Mouse (Mus musculus): ENCODE results near the gene Eif5a. TPM values are rescaled to one million over a fixed set of nuclear protein-coding genes. Genes with fewer than 3 reads are reported as not detected.

Eif5a gene
- total and polyA plus RNA-seq, 3 experiments: 1,419 to 3,314 (median 2,729) TPM

DNA sequence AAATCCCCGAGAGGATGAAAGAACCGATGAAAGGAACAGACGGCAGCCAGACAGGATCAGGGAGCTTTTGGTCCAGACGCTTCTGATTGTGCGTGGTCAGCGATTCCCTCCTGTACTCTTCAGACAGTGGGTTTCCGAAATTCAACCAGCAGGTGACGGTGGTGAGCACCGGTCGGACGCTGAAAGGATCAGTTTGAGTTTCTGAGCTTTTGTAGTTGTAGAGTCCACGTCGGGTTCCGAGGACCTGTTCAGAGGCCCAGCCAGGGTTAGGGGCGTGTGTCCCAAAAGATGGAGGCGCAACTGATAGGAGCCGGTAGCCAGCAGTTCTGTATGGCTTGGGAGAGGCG lies 41.3 kb downstream of the Eif5a start (continued):
- peak; percentile 73 for TF ChIP-seq MYC (IDR thresholded peaks at IDR 0.05; ENCODE audit: low read depth, low read length)
- TF ChIP-seq TCF12 (IDR thresholded peaks at IDR 0.05; ENCODE audit: low read depth, low read length): no peak
- TF ChIP-seq BHLHE40 (IDR thresholded peaks at IDR 0.05; ENCODE audit: low read depth, low read length): no peak
- no peak; the same call in 1 of the 2 replicates for TF ChIP-seq JUND (conservative IDR thresholded peaks at IDR 0.05; ENCODE audit: low read depth, low read length)
- peak; percentile 41; the same call in 1 of the 2 replicates for TF ChIP-seq CHD2 (IDR thresholded peaks at IDR 0.05; ENCODE audit: low read length)
- TF ChIP-seq PAX5 (IDR thresholded peaks at IDR 0.05; ENCODE audit: low read length): no peak
- TF ChIP-seq MEF2A (IDR thresholded peaks at IDR 0.05; ENCODE audit: borderline replicate concordance, low read depth, low read length): peak; percentile 13; the same call in 1 of the 2 replicates
- TF ChIP-seq POLR2A (IDR thresholded peaks at IDR 0.05; ENCODE audit: low read depth, low read length): no peak
- TF ChIP-seq ELF1 (IDR thresholded peaks at IDR 0.05; ENCODE audit: low read depth, low read length): no peak
- no peak for TF ChIP-seq ZKSCAN1 (IDR thresholded peaks at IDR 0.05; ENCODE audit: borderline replicate concordance, low read depth, low read length)

DNA sequence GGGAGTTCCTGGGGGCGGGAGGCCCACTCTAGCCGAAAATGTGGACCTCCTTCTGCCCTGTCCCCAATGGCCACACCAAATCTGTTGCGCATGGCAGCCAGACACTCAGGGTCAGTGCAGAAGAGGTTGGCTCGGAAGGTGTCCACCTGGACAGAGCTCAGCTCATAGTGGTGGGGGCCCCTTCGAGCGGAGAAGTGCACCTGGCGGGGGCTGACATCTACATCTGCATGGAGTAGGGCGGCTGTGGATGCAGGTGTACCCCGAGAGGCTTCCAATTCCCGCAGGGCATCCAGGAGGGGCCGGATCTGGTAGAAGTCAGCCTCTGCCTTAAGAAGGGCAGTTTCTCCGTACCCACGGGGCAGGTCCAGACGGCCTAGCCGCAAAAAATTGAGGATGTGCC lies 42.0 kb downstream of the Eif5a start:
- H3K9ac ChIP-seq (ENCODE audit: insufficient read depth, low read depth): no peak overlapping the region; the same call in 1 of the 2 replicates
- H3K4me3 ChIP-seq (replicated peaks in 1 of 3; ENCODE audit: low read depth in 2 of 3, low read length in 2 of 3, poor library complexity in 1 of 3): peak overlapping the region in 1 of 3 experiments; percentile 74
- in situ Hi-C loops (cut with MboI; ENCODE audit: low pct_ligation_motif_present, low pct_unique_long_range_greater_than_20kb, low sequenced_read_pairs): loop anchor here (5.0 kb wide), 3 partner anchors 38 to 197 kb away; partner anchors contain the start of genes Fgf11 and Senp3
- H3K36me3 ChIP-seq (replicated peaks in 1 of 2; ENCODE audit: control insufficient read depth in 1 of 2, insufficient read depth in 1 of 2, low read length in 1 of 2): peaks cover 10 to 47% of the 10 kb centered on the region in 2 experiments
- H3K79me2 ChIP-seq (replicated peaks; ENCODE audit: control insufficient read depth, extremely low read depth, insufficient read depth, poor library complexity, severe bottlenecking): no peaks in the 10 kb centered on the region
- H3K27ac ChIP-seq (ENCODE audit: insufficient read depth, low read depth): no peak overlapping the region
- peak overlapping the region; percentile 41 for H3K4me2 ChIP-seq (ENCODE audit: insufficient read depth, low read depth, poor library complexity, severe bottlenecking)
- no peaks in the 10 kb centered on the region for H3K27me3 ChIP-seq (replicated peaks)
- DNase-seq (ENCODE audit: extremely low read depth): no peak
- TF ChIP-seq GABPA (IDR thresholded peaks at IDR 0.05; ENCODE audit: insufficient replicate concordance, low read depth, low read length) (no peak), CHD2 (IDR thresholded peaks at IDR 0.05; ENCODE audit: low read length) (no peak), ZC3H11A (IDR thresholded peaks at IDR 0.05; ENCODE audit: low read depth, low read length) (no peak), MAFK (IDR thresholded peaks at IDR 0.05; ENCODE audit: insufficient replicate concordance, low read length) (no peak), TCF12 (IDR thresholded peaks at IDR 0.05; ENCODE audit: low read depth, low read length) (no peak), ZKSCAN1 (IDR thresholded peaks at IDR 0.05; ENCODE audit: borderline replicate concordance, low read depth, low read length) (no peak), NELFE (IDR thresholded peaks at IDR 0.05; ENCODE audit: low read depth, low read length) (no peak), USF2 (conservative IDR thresholded peaks at IDR 0.05; ENCODE audit: low read depth, low read length) (no peak), NRF1 (IDR thresholded peaks at IDR 0.05; ENCODE audit: low read depth, low read length) (no peak), RAD21 (IDR thresholded peaks at IDR 0.05; ENCODE audit: low read depth, low read length) (no peak), MYC (IDR thresholded peaks at IDR 0.05; ENCODE audit: low read depth, low read length) (no peak), KAT2A (IDR thresholded peaks at IDR 0.05; ENCODE audit: insufficient replicate concordance, low read length) (no peak)
- H3K4me1 ChIP-seq (ENCODE audit: control insufficient read depth in 1 of 2, insufficient read depth in 2 of 2): peaks cover 21 to 66% of the 10 kb centered on the region in 2 experiments
- dilution Hi-C loops (cut with MboI; ENCODE audit: extremely low pct_ligation_motif_present, extremely low pct_unique_long_range_greater_than_20kb, low sequenced_read_pairs): no loop called here
- H3K9me3 ChIP-seq (replicated peaks; ENCODE audit: low read length): peaks cover 10% of the 10 kb centered on the region

DNA sequence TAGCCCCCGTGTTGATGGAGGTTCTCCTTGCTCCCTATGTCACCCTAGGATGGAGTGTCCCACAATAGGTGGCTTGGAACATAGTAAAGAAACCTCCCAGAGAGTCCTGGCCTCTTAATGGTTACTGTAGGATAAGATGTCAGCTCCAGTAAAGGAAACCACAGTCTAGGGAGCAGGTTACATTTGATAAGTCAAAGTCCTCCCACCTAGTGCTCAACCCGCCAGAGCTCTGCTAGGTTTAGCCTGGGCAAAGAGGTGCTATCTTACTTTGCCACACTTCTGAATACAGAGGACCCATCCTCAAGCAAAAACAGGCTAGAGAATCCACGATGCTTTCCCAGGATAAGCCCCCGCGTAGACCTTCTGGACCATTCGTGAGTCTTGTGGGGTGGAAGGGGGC lies 42.8 kb downstream of the Eif5a start:
- H3K4me1 ChIP-seq (ENCODE audit: control insufficient read depth in 1 of 2, insufficient read depth in 2 of 2): peaks cover 21 to 66% of the 10 kb centered on the region in 2 experiments
- DNase-seq (ENCODE audit: extremely low read depth): no peak
- H3K36me3 ChIP-seq (replicated peaks in 1 of 2; ENCODE audit: control insufficient read depth in 1 of 2, insufficient read depth in 1 of 2, low read length in 1 of 2): peaks cover 4 to 39% of the 10 kb centered on the region in 2 experiments

More for the DNA sequence above, 42.8 kb downstream of the Eif5a start:
- Histone ChIP-seq H3K27ac (ENCODE audit: insufficient read depth, low read depth) (no peak overlapping the region), H3K9ac (ENCODE audit: insufficient read depth, low read depth) (no peak overlapping the region), H3K4me3 (replicated peaks in 1 of 3; ENCODE audit: low read depth in 2 of 3, low read length in 2 of 3, poor library complexity in 1 of 3) (no peak overlapping the region), H3K27me3 (replicated peaks) (no peaks in the 10 kb centered on the region), H3K4me2 (ENCODE audit: insufficient read depth, low read depth, poor library complexity, severe bottlenecking) (no peak overlapping the region), H3K9me3 (replicated peaks; ENCODE audit: low read length) (peaks cover 8% of the 10 kb centered on the region), H3K79me2 (replicated peaks; ENCODE audit: control insufficient read depth, extremely low read depth, insufficient read depth, poor library complexity, severe bottlenecking) (no peaks in the 10 kb centered on the region)
- in situ Hi-C loops (cut with MboI; ENCODE audit: low pct_ligation_motif_present, low pct_unique_long_range_greater_than_20kb, low sequenced_read_pairs) (loop anchor here (5.0 kb wide), 2 partner anchors 77 to 197 kb away; partner anchors contain the start of genes Fgf11 and Senp3), dilution Hi-C loops (cut with MboI; ENCODE audit: extremely low pct_ligation_motif_present, extremely low pct_unique_long_range_greater_than_20kb, low sequenced_read_pairs) (no loop called here)
- TF ChIP-seq EP300 (IDR thresholded peaks at IDR 0.05; ENCODE audit: low read length) (no peak), UBTF (IDR thresholded peaks at IDR 0.05; ENCODE audit: low read depth, low read length) (no peak), USF2 (conservative IDR thresholded peaks at IDR 0.05; ENCODE audit: low read depth, low read length) (no peak), ZC3H11A (IDR thresholded peaks at IDR 0.05; ENCODE audit: low read depth, low read length) (no peak), CTCF (conservative IDR thresholded peaks at IDR 0.05 in 1 of 2, IDR thresholded peaks at IDR 0.05 in 1 of 2; ENCODE audit: low read depth in 2 of 2, low read length in 2 of 2) (no peak), ETS1 (conservative IDR thresholded peaks at IDR 0.05; ENCODE audit: low read depth, low read length) (no peak), ZKSCAN1 (IDR thresholded peaks at IDR 0.05; ENCODE audit: borderline replicate concordance, low read depth, low read length) (no peak), TBP (conservative IDR thresholded peaks at IDR 0.05; ENCODE audit: low read depth, low read length) (no peak), SIN3A (IDR thresholded peaks at IDR 0.05; ENCODE audit: low read length) (no peak), KAT2A (IDR thresholded peaks at IDR 0.05; ENCODE audit: insufficient replicate concordance, low read length) (no peak), MAX (IDR thresholded peaks at IDR 0.05; ENCODE audit: low read length) (no peak), MAZ (IDR thresholded peaks at IDR 0.05; ENCODE audit: low read depth, low read length) (no peak), IRF4 (IDR thresholded peaks at IDR 0.05; ENCODE audit: low read depth, low read length) (no peak), HCFC1 (IDR thresholded peaks at IDR 0.05; ENCODE audit: low read depth, low read length) (no peak), ELF1 (IDR thresholded peaks at IDR 0.05; ENCODE audit: low read depth, low read length) (no peak), POLR2A (IDR thresholded peaks at IDR 0.05; ENCODE audit: low read depth, low read length) (no peak), CHD2 (IDR thresholded peaks at IDR 0.05; ENCODE audit: low read length) (no peak)
